Mouse (Mus musculus) mammary gland, adult 2 months (tissue): ENCODE measurements around the gene Nrarp. TPM values are rescaled to one million over a fixed set of nuclear protein-coding genes. Genes with fewer than 3 reads are reported as not detected.

Experiments used
- polyA plus RNA-seq: library from polyadenylated mRNA; depleted of rRNA; stranded (reverse); fragments of >200 nt; gene quantifications from 2 replicates; pipeline ENCODE4 v1.2.3, GENCODE M21; 2012; ENCODE audit warnings: low replicate concordance; rRNA removed

Gene Nrarp
- 15.2 and 32.0 TPM in 2 replicates for polyA plus RNA-seq

DNA sequence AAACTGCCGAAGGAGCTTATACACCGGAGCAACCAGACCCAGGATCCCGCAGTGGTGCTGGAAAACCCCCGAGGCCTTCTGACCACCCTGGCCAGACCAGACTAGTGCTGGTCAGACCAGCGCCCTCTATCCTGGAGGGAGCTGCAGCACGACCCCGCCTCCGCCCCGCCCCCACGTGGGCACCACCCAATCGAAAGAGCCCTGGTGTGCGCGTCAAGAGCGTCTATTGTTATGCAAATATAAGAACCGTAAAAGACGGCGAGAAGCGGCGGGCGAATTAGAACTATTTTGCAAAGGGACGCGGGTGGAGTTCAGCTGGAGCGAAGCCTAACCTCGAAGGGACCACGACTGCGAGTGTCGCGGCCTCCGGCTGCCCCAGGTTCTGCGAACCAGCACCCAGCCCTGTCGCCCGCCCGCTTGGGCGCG, at the start of gene Nrarp:
Gene Nrarp (plus strand): TSS at position 281 of the 426 bp plus-strand sequence.

DNA sequence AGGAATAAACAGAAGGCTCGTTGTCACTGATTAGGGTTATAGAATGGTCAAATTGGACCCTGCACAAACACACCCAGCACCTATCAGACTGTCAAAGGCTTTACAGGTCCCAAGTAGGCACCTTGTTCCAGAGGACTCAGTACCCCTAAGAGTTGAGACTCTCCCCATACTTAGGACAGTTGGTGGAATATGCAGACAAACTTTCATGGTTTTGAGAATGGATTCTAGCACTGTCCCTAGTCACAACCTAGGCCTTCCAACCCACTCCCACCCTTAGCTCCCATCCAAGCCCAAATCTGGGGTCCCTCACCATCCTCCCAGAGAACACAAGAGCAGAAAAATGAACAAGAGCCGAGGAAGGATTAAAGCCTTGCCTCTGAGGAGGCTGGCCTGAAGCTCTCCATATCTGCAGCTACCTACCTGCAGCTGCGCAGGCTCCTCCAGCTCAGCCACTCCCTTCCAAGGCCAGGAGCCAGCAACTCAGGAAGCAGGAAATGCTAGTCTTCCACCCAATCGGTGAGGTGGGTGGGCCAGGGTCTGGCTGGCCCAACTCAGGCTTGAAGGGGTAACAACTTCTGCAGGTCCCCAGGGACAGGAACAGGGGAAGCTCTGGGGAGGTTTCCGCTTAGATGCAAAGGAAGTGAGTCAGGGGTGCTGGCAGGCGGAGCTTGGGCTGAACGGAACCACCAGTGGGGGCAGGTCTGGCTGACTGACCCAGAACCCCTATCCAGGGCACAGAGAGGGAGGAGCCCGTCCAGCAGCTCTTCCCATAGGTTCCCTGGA, 15.8 kb downstream of the Nrarp start, which contains the start of gene Tor4a:
Gene Tor4a (minus strand): TSS at position 715 of the 783 bp plus-strand sequence.

DNA sequence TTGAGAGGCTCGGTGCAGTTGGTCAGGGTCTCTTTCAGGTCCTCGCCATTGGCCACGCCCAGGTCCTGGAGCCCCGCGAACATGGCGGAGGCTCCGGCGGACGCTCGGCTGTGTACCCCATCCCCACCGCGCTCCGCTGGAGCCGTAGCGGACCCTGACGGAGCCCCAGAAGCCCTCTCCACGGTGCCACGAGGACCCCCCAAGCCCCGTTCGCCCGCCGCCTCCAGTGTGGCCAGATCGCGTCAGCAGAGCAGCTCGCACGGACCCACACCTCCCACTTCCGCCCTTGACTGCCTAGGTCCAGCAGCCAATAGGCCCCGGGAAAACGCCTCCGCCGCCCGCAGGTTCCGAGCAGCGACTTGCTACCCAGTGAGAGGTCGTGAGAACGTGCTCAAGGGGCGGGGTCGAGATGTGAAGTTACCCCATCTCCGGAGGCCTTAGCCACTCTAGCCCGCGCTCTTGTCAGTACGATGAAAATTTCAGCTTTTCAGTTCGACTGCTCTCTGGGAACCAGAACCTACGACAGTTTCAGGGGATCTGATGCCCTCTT, 30.6 kb downstream of the Nrarp start, which contains the start of gene Nelfb:
Gene Nelfb (minus strand): TSS at position 369 of the 550 bp plus-strand sequence.

DNA sequence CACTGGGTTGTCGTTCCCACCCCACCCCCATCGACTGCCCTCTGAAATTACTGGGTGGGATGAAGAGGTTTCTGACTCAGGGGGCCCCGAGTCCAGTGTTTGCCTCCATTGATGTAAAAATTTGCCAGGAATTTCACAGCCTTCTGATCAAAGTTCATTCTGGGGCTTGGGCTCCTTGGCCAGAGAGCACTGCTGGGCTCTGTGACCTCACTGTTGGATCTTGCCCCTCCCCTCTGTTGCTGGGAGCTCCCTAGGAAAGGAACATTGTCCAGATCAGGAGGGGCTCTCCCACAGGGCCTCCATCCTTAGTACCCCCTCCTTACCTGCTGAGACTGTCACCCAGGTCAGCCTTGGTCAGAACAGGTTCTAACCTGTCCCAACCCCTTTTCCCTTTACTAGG, 33.9 kb downstream of the Nrarp start, which contains the start of gene Stpg3:
Gene Stpg3 (minus strand): TSS at position 194 of the 400 bp plus-strand sequence.

DNA sequence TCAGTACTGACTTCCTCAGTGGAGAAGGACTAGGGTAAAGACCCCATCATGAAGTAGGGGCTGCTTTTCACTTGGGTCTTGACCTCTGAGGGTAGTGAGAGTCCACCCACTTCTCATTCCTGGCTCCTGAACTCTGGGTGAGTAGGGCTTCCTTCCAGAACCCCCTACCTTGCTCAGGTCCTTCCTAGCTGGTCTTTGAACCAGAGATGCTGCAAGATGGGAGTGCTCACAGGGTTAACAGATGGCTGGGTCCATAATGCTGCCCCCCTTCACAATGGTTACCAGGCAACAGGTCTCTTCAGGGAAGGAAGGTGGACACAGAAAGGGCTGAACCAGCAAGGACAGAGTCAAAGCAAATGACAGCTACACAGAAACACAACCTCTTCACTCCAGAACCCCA, 37.9 kb downstream of the Nrarp start, which contains the start of gene Fam166a:
Gene Fam166a (plus strand): TSS at position 301 of the 400 bp plus-strand sequence.

DNA sequence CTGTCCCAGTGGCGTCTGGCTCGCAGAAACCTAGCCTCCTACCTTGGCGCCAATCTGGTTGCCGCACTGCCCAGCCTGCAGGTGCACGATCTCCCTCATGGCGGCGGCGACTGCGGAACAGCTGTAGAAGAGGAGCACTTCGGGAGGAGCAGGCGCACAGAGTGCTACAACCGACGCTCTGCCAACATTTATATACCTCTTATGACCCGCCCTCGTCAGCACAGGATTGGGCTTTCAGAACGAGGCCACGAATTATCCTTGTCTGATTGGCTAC, 43.9 kb downstream of the Nrarp start, which contains the start of gene Tubb4b:
Gene Tubb4b (minus strand): TSS at position 211 of the 274 bp plus-strand sequence.

Other genes starting within 250 kb of the Nrarp start
- 208 and 219 TPM in 2 replicates for gene Arrdc1, start 245.5 kb upstream of the Nrarp start, polyA plus RNA-seq
- gene Zmynd19, start 231.0 kb upstream of the Nrarp start, polyA plus RNA-seq = 4.2 and 5.6 TPM in 2 replicates
- 15.6 and 19.0 TPM in 2 replicates for gene Dph7, start 218.4 kb upstream of the Nrarp start, polyA plus RNA-seq
- gene Mrpl41, start 205.7 kb upstream of the Nrarp start, polyA plus RNA-seq = 26.2 and 28.3 TPM in 2 replicates
- gene Pnpla7, start 204.7 kb upstream of the Nrarp start, polyA plus RNA-seq = 23.6 and 35.9 TPM in 2 replicates
- gene Nsmf, start 126.4 kb upstream of the Nrarp start, polyA plus RNA-seq = 113 and 165 TPM in 2 replicates
- 0.11 and 0.26 TPM in 2 replicates for gene Entpd8, start 100.5 kb upstream of the Nrarp start, polyA plus RNA-seq
- 0.07 and 0.16 TPM in 2 replicates for gene Noxa1, start 85.6 kb upstream of the Nrarp start, polyA plus RNA-seq
- gene Tor4a, start 16.1 kb downstream of the Nrarp start, polyA plus RNA-seq = 34.9 and 70.8 TPM in 2 replicates
- 51.7 and 97.1 TPM in 2 replicates for gene Nelfb, start 30.7 kb downstream of the Nrarp start, polyA plus RNA-seq
- 0.23 TPM in 1 of 2 replicates, not detected in the other for gene Stpg3, start 33.9 kb downstream of the Nrarp start, polyA plus RNA-seq
- gene Fam166a, start 38.0 kb downstream of the Nrarp start, polyA plus RNA-seq = 0.17 and 0.19 TPM in 2 replicates
- gene Tubb4b, start 43.9 kb downstream of the Nrarp start, polyA plus RNA-seq = 306 and 366 TPM in 2 replicates
- gene Slc34a3, start 53.6 kb downstream of the Nrarp start, polyA plus RNA-seq = 0.04 and 0.06 TPM in 2 replicates
- 0.19 and 0.24 TPM in 2 replicates for gene Rnf224, start 56.0 kb downstream of the Nrarp start, polyA plus RNA-seq
- 22.4 and 35.6 TPM in 2 replicates for gene Rnf208, start 61.5 kb downstream of the Nrarp start, polyA plus RNA-seq
- 20.7 and 26.5 TPM in 2 replicates for gene Cysrt1, start 61.7 kb downstream of the Nrarp start, polyA plus RNA-seq
- 28.2 and 30.4 TPM in 2 replicates for gene AL732309.1, start 66.1 kb downstream of the Nrarp start, polyA plus RNA-seq
- gene Tmem203, start 74.7 kb downstream of the Nrarp start, polyA plus RNA-seq = 52.0 and 81.2 TPM in 2 replicates
- 18.4 and 28.7 TPM in 2 replicates for gene Tprn, start 81.9 kb downstream of the Nrarp start, polyA plus RNA-seq
- gene Ssna1, start 91.7 kb downstream of the Nrarp start, polyA plus RNA-seq = 54.2 and 69.4 TPM in 2 replicates
- gene Anapc2, start 91.7 kb downstream of the Nrarp start, polyA plus RNA-seq = 82.5 and 180 TPM in 2 replicates
- gene Tmem210, start 107.4 kb downstream of the Nrarp start, polyA plus RNA-seq = not detected in 2 replicates
- 9.9 and 19.6 TPM in 2 replicates for gene Lrrc26, start 109.2 kb downstream of the Nrarp start, polyA plus RNA-seq
- 0.19 and 0.41 TPM in 2 replicates for gene Grin1, start 138.4 kb downstream of the Nrarp start, polyA plus RNA-seq
- 11.8 and 12.5 TPM in 2 replicates for gene Man1b1, start 151.6 kb downstream of the Nrarp start, polyA plus RNA-seq
- 43.0 and 55.8 TPM in 2 replicates for gene Dpp7, start 175.6 kb downstream of the Nrarp start, polyA plus RNA-seq
- gene Uap1l1, start 184.9 kb downstream of the Nrarp start, polyA plus RNA-seq = 43.6 and 71.9 TPM in 2 replicates
- 0.86 and 3.4 TPM in 2 replicates for gene Sapcd2, start 191.6 kb downstream of the Nrarp start, polyA plus RNA-seq
- gene Entpd2, start 215.1 kb downstream of the Nrarp start, polyA plus RNA-seq = 48.9 and 63.5 TPM in 2 replicates
- gene Npdc1, start 218.6 kb downstream of the Nrarp start, polyA plus RNA-seq = 151 and 254 TPM in 2 replicates
- gene Fut7, start 242.5 kb downstream of the Nrarp start, polyA plus RNA-seq = 7.8 and 13.8 TPM in 2 replicates
- 52.8 and 92.1 TPM in 2 replicates for gene Abca2, start 247.9 kb downstream of the Nrarp start, polyA plus RNA-seq